Mouse (Mus musculus) forebrain, embryonic 11.5 days (tissue): ENCODE results near the gene Itgb4. TPM values are rescaled to one million over a fixed set of nuclear protein-coding genes. Genes with fewer than 3 reads are reported as not detected.

Experiments
- ATAC-seq: fragments of 200-750 bp; cut with Nextera tagmentation; replicated peaks from 2 replicates; pipeline ENCODE4 v1.8.0; 2017; ENCODE audit warnings: moderate TSS enrichment; ENCODE audit not compliant: low FRiP score
- DNase-seq: peaks from one replicate; pipeline ENCODE4 v3.0.0-alpha.2; 2017; ENCODE audit warnings: low spot score
- H3K27ac ChIP-seq: fragments of 300-500 bp; sonication (generic); 2 replicates; pipeline ENCODE4 v1.5.1; 2014; ENCODE audit warnings: low read depth, low read length
- H3K27me3 ChIP-seq: fragments of 300-500 bp; sonication (generic); 2 replicates; pipeline ENCODE4 v1.6.1; 2014; ENCODE audit warnings: mild to moderate bottlenecking, low read length, mixed read lengths; ENCODE audit not compliant: control insufficient read depth, insufficient read depth
- H3K36me3 ChIP-seq: fragments of 300-500 bp; sonication (generic); 2 replicates; pipeline ENCODE4 v1.6.1; 2014; ENCODE audit warnings: mild to moderate bottlenecking, low read length, moderate library complexity, mixed read lengths; ENCODE audit not compliant: control insufficient read depth, insufficient read depth
- H3K4me1 ChIP-seq: fragments of 300-500 bp; sonication (generic); replicated peaks from 2 replicates; pipeline ENCODE4 v1.6.1; 2014; ENCODE audit warnings: low read length, mixed read lengths; ENCODE audit not compliant: control insufficient read depth, insufficient read depth
- H3K4me2 ChIP-seq: fragments of 300-500 bp; sonication (generic); 2 replicates; pipeline ENCODE4 v1.6.1; 2014; ENCODE audit warnings: low read depth, mild to moderate bottlenecking, low read length, moderate library complexity, mixed read lengths; ENCODE audit not compliant: severe bottlenecking
- H3K4me3 ChIP-seq: fragments of 300-500 bp; sonication (generic); 2 replicates; pipeline ENCODE4 v1.5.1; 2014; ENCODE audit warnings: low read depth, low read length
- H3K9ac ChIP-seq: fragments of 300-500 bp; sonication (generic); 2 replicates; pipeline ENCODE4 v1.6.1; 2014; ENCODE audit warnings: low read length
- H3K9me3 ChIP-seq: fragments of 300-500 bp; sonication (generic); 2 replicates; pipeline ENCODE4 v1.6.1; 2016; ENCODE audit warnings: low read length, mixed read lengths; ENCODE audit not compliant: control insufficient read depth
- WGBS: fragments of 180-500 bp; shearing (Covaris S2); extraction: QIAGEN DNeasy Blood & Tissue Kit; methylation state at CpG from one replicate; pipeline ENCODE4 v1.1.7; 2014; 5-methylcytosine and 5-hydroxymethylcytosine counted together
- polyA plus RNA-seq: library from polyadenylated mRNA; unstranded; fragments of >200 nt; fragmentation: Nextera tagmentation; extraction: Ambion mirVana; gene quantifications from 2 replicates; pipeline ENCODE4 v1.2.1, GENCODE M21; 2014

Itgb4 gene
- polyA plus RNA-seq, 1 experiment from 2014 or later: 0.57 TPM

GRCm38 (mm10) chr11:116025056-116025845, 50.7 kb downstream of the Itgb4 start:
- H3K36me3 ChIP-seq: no peaks in the 10 kb centered on the region; the same call in 1 of the 2 replicates
- no peak overlapping the region; the same call in 1 of the 2 replicates for H3K9ac ChIP-seq
- H3K27me3 ChIP-seq: no peaks in the 10 kb centered on the region
- no peak overlapping the region for H3K4me2 ChIP-seq
- peaks cover 2% of the 10 kb centered on the region; the same call in 1 of the 2 replicates for H3K4me1 ChIP-seq
- no peak overlapping the region for H3K27ac ChIP-seq
- H3K4me3 ChIP-seq: no peak overlapping the region
- ATAC-seq: no peak
- 91% methylated on average over 3 of the region's 3 CpGs for WGBS
- H3K9me3 ChIP-seq: no peaks in the 10 kb centered on the region
- no peak for DNase-seq

GRCm38 (mm10) chr11:116027756-116028155, 53.2 kb downstream of the Itgb4 start, which contains the start of gene H3f3b:
TSS of gene H3f3b (minus strand) at chr11:116027962.
- Histone ChIP-seq H3K4me2 (no peak within 1 kb of the TSS), H3K4me1 (peaks cover 4% of the 10 kb centered on the region), H3K9ac (no peak within 1 kb of the TSS), H3K36me3 (no peaks in the 10 kb centered on the region), H3K27ac (no peak within 1 kb of the TSS), H3K27me3 (no peaks in the 10 kb centered on the region), H3K4me3 (no peak within 1 kb of the TSS), H3K9me3 (no peaks in the 10 kb centered on the region)
- 90% methylated on average over 4 of the region's 4 CpGs for WGBS
- ATAC-seq (no peak), DNase-seq (no peak)

- H3K4me1 ChIP-seq: peaks cover 4% of the 10 kb centered on the region
- no peaks in the 10 kb centered on the region for H3K36me3 ChIP-seq
- H3K4me3 ChIP-seq: no peak overlapping the region
- H3K27me3 ChIP-seq: no peaks in the 10 kb centered on the region
- H3K27ac ChIP-seq: no peak overlapping the region
- no peak overlapping the region for H3K4me2 ChIP-seq
- H3K9ac ChIP-seq: no peak overlapping the region
- no peak for ATAC-seq
- DNase-seq: no peak
- H3K9me3 ChIP-seq: no peaks in the 10 kb centered on the region
- 79% methylated on average over 9 of the region's 9 CpGs for WGBS
Observed at GRCm38 (mm10) chr11:116028177-116028865, 53.8 kb downstream of the Itgb4 start.

GRCm38 (mm10) chr11:116029086-116029865, 54.8 kb downstream of the Itgb4 start:
- no peaks in the 10 kb centered on the region for H3K9me3 ChIP-seq
- H3K4me1 ChIP-seq: peaks cover 4% of the 10 kb centered on the region
- WGBS: 88% methylated on average over 6 of the region's 6 CpGs
- H3K36me3 ChIP-seq: no peaks in the 10 kb centered on the region
- DNase-seq (no peak), ATAC-seq (no peak)
- no peak overlapping the region for H3K9ac ChIP-seq
- H3K27ac ChIP-seq: no peak overlapping the region
- H3K4me3 ChIP-seq: peak overlapping the region; percentile 71
- H3K27me3 ChIP-seq: no peaks in the 10 kb centered on the region
- H3K4me2 ChIP-seq: peak overlapping the region; percentile 61

GRCm38 (mm10) chr11:116030088-116030897, 55.8 kb downstream of the Itgb4 start, which contains the start of gene Unk:
TSS of gene Unk (plus strand) at chr11:116030322.
- Histone ChIP-seq H3K4me1 (peaks cover 4% of the 10 kb centered on the region), H3K36me3 (no peaks in the 10 kb centered on the region), H3K4me2 (peak within 1 kb of the TSS; percentile 78), H3K9me3 (no peaks in the 10 kb centered on the region), H3K4me3 (peak within 1 kb of the TSS; percentile 71), H3K9ac (peak within 1 kb of the TSS; percentile 84), H3K27me3 (no peaks in the 10 kb centered on the region), H3K27ac (peak within 1 kb of the TSS; percentile 95)
- ATAC-seq (peak; percentile 93), DNase-seq (peak; percentile 97)
- under 1% methylated on average over 66 of the region's 67 CpGs for WGBS

GRCm38 (mm10) chr11:116030898-116031845, 56.7 kb downstream of the Itgb4 start:
- no peaks in the 10 kb centered on the region for H3K27me3 ChIP-seq
- H3K4me1 ChIP-seq: peaks cover 4% of the 10 kb centered on the region
- H3K9me3 ChIP-seq: no peaks in the 10 kb centered on the region
- DNase-seq (peak; percentile 70), ATAC-seq (peak; percentile 24; the same call in 1 of the 2 replicates)
- peak overlapping the region; percentile 84 for H3K9ac ChIP-seq
- H3K27ac ChIP-seq: peak overlapping the region; percentile 95
- H3K36me3 ChIP-seq: no peaks in the 10 kb centered on the region
- 31% methylated on average over 14 of the region's 14 CpGs for WGBS
- H3K4me2 ChIP-seq: peak overlapping the region; percentile 78
- peak overlapping the region; percentile 71 for H3K4me3 ChIP-seq

GRCm38 (mm10) chr11:116034584-116034983, 60.1 kb downstream of the Itgb4 start:
- WGBS: 91% methylated on average over 6 of the region's 6 CpGs
- no peak overlapping the region for H3K27ac ChIP-seq
- H3K27me3 ChIP-seq: no peaks in the 10 kb centered on the region
- no peaks in the 10 kb centered on the region for H3K9me3 ChIP-seq
- peaks cover 4% of the 10 kb centered on the region for H3K4me1 ChIP-seq
- ATAC-seq (no peak), DNase-seq (no peak)
- no peak overlapping the region for H3K9ac ChIP-seq
- H3K36me3 ChIP-seq: no peaks in the 10 kb centered on the region
- no peak overlapping the region for H3K4me3 ChIP-seq
- H3K4me2 ChIP-seq: no peak overlapping the region
